Mouse (Mus musculus) kidney, adult 18-20 months (tissue): ENCODE measurements around the gene Rbpjl.

Experiments
- DNase-seq: peaks from one replicate; pipeline ENCODE4 v3.0.0; 2021

Gene Rbpjl

GRCm38 (mm10) chr2:164402906-164403305 lies at the start of gene Rbpjl:
Gene Rbpjl (plus strand): TSS chr2:164403141.
- DNase-seq, result peak; percentile 83

- DNase-seq, result no peak
These were observed 49.6 kb upstream of the Rbpjl start for GRCm38 (mm10) chr2:164353356-164353755.

- DNase-seq, result no peak
These were observed 46.6 kb upstream of the Rbpjl start for GRCm38 (mm10) chr2:164356177-164356967.

DNA sequence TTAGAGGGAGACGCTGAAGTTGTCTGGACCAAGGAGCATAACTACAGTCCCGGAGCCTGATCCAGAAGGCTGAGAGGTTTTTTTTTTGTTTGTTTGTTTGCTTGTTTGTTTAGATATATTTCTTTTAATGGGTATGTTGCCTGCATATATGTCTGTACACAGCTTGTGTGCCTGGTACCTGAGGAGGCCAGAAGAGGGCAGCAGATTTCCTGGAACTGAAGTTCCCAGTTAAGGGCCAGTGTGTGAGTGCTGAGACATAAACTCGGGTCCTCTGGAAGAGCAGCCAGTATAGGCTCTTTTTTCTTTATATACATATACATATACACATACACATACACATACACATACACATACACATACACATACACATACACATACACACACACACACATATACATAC lies 44.6 kb upstream of the Rbpjl start:
- DNase-seq, result no peak

DNA sequence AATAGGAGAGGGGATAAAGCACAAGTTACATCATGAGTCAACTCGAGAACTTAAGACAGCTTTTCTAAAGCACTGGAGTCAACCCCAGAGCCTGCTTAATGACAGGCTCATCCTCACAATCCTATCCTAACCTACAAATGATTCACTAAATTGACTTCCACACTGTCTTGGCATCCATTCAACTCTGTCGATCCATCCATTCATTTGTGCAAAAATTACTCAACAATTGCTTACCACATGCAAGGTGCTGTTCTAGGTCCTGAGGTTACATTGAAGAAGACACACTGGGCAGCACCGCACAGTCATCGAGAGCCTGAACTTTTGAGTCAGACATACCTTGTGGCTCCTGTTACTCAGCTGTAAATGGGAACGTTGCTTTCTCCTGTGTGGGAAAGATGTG lies 43.9 kb upstream of the Rbpjl start:
- no peak for DNase-seq

GRCm38 (mm10) chr2:164359668-164360067 lies 43.3 kb upstream of the Rbpjl start:
- no peak for DNase-seq

DNA sequence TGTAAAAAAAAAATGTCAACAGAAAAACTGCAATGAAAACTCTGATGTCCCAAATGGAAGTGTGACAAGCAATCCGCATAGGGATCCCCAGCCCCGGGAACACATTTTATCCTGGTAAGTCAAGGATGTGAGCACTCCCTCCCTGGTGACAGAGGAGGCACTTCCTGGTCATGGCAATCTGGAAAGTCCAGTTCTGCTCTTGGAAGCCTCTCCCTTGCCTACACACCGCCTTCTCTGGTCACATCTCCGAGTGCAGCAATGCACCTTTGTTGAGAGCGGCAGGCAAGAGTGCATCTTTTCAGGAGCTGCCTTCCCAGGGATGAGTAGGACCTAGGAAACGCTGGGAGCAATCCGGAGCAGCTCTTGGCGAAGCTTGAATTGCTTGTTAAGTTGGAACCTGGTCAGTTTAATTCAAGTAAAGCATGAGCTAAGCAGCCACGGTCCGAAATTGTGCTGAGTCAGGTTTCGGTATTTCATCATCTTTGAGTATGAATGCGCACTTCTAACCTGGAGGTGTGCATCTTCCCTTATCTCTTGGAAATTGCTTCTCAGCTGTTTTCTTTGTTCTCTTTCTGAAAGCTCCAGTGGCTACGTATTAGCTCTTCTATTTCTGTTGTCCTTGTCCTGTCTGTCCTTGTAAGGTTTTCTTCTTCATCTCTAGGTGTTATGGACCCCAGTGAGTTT lies 41.8 kb upstream of the Rbpjl start:
- DNase-seq, result no peak

DNA sequence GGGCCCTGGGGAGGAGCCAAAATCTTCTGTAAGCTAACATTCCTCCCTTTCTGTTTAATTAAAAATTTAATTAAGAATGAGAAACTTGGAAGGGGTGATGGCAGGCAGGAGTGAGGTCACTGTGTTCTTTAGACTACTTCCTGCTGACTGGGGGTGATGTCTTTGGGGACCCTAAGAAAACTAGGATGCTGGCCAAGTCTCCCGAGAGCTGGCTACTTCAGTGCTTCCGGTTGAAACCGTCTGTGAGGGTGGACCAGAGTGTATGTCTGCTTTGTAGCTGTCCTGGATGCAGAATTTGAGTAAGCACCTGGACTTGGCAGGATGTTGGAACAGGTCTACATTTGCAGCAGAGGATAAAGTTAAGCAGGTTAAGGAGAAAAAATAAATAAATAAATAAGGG lies 36.0 kb upstream of the Rbpjl start:
- no peak for DNase-seq

DNA sequence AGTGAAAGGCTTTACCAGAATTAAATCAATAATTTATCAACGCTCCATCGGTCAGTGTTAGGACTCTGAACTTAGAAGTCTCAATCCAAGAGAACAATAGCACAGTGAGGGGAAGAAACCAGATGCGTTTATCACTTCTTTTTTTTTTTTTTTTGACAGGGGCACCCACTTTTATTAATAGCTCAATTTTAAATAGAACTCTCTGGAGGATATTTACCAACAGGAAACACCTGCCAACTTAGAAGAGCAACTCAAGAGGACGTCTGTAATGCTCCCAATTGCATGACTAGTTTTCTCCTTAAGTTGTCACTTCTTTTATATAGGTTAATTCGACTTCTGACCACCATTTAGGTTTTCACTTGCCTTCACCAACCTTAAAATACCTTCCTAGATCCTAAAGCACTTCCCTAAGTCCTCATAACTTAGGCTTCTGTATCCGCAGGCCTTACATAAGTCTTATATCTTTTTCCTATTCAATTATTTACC lies 34.3 kb upstream of the Rbpjl start:
- no peak for DNase-seq

DNA sequence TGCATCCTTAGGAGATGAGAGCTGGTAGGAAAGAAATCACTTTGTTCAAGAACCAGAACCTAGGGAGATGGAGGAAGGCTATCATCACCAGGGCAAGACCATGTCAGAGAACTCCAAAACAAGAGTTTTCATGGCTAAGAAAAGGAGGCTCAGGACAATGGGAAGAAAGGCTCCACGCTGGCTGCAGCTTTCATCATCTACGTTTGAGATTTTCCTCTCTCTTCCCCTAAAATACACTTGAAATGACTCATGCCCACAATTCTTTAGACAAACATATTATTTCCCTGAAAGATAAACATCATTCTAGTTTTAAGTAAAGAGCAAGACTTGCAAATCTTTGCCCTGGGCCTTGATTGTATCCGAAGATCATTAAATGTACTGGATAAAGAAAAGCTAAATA lies 31.6 kb upstream of the Rbpjl start:
- no peak for DNase-seq

- DNase-seq, result no peak
These were observed 30.4 kb upstream of the Rbpjl start for GRCm38 (mm10) chr2:164372408-164373053.

DNA sequence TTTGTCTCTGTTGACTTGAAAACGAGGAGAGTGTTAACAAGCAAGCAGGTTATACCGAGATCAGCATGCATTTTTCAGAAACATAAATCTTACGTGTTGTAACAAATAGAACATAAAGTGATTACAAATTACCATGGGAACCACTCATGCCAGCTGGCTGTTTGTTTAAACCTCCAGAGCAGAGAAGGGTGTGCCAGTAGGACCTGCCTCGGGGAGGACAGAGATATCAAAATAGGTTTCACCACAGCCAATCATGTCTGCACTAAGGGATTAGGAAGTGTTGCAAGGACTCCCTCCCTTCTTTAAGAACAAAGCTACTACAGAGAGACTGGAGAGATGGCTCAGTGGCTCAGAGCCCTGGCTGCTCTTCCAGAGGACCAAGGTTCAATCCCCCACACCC lies 29.8 kb upstream of the Rbpjl start:
- DNase-seq, result no peak

DNA sequence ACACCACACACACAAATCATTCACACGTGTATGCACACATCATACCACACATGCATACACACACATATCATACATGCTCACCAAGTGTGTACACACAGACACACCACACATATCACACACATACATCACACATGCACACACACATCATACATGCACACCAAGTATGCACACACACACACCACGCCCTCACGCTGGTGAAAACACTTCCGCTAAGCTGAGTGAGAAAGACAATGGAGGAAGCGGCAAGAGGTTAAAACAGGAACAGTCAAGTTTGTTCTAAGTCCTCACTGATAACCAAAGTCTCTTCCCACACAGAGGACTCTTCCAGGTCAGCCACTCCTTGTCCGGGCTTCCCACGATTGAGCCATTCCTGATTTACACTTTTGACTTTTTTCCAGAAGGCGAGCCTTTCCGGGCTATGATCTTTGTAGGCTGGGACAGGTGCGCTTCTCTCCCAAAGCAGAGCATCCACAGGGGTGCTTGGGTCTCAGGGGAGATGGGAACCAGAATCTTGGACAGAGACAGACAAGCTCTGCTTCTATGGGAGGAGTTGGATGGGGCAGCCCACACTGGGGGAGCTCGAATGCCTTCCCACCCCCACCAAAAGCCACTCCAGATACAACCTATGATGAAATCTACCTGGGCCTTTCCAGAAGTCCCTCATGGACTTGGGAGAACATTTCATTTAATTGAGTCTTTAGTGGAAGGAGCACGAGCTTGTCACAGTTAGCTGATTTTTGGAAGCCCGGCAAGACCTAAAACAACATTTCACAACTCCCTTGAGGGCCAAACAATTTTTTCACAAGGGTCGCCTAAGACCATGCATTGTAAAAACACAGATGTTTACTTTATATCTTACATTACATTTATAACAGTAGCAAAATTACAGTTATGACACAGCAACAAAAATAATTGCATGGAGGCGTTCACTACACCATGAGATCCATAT lies 25.2 kb upstream of the Rbpjl start:
- DNase-seq, result no peak

DNA sequence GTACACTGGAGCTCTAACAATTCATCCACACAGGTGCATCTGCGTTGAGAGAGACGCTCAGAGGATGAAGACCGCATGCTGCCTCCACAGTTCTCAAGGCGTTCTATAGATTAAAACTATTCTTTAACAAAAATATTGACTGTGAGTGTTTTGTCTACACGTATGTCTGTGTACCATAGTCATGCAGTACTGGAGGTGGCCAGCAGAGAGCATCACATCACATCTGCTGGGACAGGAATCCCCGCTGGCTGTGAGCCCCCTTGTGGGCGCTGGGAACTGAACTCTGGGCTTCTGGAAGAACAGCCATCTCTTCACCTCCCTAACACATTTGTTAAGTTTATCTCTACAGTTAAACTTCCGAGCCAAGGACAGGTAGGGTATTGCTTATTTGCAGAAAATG lies 21.2 kb upstream of the Rbpjl start:
- DNase-seq, result no peak

DNA sequence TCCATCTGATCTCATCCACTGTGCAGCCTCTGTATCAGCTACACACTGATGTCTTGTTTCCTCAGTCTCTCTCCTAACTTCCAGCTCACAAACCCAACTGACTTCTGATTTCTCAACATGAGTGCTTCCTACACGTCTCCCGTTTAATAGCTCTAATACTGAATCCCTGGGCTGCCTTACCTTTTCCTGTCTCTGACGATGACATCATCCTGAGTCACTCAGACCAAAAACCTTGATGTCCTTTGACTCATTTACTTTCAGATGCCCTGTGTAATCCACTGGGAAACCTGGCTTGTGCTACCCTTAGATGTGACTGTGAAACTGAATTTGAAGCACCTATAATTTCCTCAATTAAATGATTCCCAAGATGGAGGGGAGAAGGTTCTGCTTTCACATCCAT lies 20.0 kb upstream of the Rbpjl start:
- no peak for DNase-seq

DNA sequence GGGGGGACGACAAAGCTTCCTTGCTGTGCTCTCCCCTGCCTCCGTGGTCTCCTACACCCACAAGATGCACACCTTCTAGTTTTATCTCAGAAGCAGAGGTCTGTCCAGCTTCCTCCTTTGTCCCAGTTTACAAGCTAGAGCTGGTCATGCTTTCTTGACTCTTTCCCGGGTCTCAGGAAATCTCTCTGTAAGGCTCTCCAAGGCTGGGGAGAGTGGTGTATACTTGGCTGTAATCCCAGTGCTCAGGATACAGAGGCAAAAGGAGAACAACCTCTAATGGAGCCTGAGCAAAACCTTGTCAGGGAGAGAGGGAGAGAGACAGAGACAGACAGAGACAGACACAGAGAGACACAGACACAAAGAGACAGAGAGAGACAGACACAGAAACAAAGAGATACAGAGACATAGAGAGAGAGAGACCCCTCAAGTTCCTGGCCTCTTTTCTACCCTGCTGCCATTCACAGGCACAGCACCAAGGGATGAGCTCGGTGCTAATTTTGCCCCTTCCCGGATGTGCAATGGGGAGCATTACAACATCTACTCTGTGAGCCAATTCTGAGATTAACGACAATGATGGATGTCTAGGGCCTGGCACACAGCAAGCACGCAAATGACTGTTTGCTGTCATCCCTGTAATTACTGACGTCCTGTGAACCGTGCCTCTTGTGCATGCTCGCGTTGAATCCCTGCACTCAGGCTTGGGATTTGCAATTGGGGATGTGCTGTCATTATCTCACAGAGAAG lies 19.1 kb upstream of the Rbpjl start:
- no peak for DNase-seq

- no peak for DNase-seq
These were observed 16.8 kb upstream of the Rbpjl start for GRCm38 (mm10) chr2:164385927-164386763.

DNA sequence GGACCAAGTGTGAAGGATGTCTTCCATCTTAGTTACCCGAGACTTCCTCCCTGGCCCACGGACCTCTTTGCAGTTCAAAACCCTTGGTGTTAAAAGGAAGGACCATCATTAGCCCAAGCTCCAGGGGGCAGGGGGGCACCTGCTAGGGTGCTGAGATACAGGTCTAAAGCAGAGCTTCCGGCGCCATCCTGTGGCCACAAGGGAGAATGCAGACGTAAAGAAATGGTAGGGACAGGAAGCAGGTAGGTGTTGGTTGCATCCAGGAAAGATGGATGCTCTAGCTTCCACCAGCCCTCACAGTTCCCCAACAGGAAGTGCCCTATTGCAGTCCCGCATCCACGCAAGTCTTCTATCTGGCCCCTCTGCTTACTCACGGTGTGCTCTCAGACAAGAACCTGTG lies 16.0 kb upstream of the Rbpjl start:
- peak; percentile 38 for DNase-seq

- no peak for DNase-seq
These were observed 13.9 kb upstream of the Rbpjl start, which contains the start of gene Slpi for GRCm38 (mm10) chr2:164389020-164389419. Gene Slpi (minus strand): TSS chr2:164389095.

DNA sequence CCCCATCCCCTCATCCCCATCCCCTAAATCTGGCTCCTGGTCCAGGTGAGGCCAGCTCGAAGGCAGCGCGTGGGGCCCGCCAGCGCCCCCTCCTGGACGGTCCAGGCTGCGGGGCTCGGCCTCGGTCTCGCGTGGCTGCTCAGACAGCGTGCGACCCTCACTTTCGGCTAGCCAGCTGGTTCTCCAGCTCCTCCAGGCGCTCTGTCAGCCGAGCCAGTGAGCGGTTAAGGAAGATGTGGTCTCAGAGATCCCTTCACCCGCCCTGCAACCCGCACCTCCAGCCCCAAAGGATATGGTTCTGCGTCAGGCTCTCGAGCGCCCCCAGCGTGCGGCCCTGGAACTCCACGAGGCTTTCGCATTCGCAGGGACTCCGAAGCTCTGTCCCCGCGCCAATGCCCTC lies 13.4 kb upstream of the Rbpjl start:
- peak; percentile 85 for DNase-seq

DNA sequence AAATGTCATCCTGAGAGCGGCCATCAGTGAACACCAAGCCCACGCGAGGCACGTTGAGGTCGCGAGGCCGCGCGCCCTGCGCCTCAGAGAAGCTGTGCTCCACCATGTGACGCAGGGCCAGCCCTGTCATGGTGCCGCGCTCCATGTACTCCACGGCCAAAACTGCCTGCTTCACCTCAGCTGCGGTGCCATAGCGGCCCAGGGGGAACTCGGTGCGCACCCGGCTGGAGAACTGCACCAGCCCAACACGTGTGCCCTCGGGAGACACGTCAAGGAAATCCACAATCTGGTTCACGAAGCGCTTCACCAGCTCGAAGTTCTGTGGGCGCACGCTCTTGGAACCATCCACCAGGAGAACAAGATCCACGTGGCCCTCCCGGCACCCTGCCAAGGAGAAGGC lies 9.8 kb upstream of the Rbpjl start:
- no peak for DNase-seq
